Mouse (Mus musculus) lung, embryonic 15.5 days (tissue): ENCODE measurements at regions not wholly inside any gene's neighbourhood (a gene's known extent, or its start where the extent isn't known, plus 50 kb on each side); places are given as distances from the start of the nearest gene placed in this dataset.

Experiments
- ATAC-seq: fragments of 200-750 bp; cut with Nextera tagmentation; 2 replicates; pipeline ENCODE4 v1.8.0; 2017; ENCODE audit warnings: moderate number of reproducible peaks, borderline replicate concordance; ENCODE audit not compliant: low FRiP score, low TSS enrichment; ENCODE audit errors: extremely low read depth
- H3K27ac ChIP-seq: fragments of 300-500 bp; sonication (generic); 2 replicates; pipeline ENCODE4 v1.5.1; 2015; ENCODE audit warnings: moderate library complexity, mild to moderate bottlenecking, inconsistent platforms
- H3K27me3 ChIP-seq: fragments of 300-500 bp; sonication (generic); 2 replicates; pipeline ENCODE4 v1.6.1; 2015; ENCODE audit warnings: inconsistent platforms
- H3K36me3 ChIP-seq: fragments of 300-500 bp; sonication (generic); 2 replicates; pipeline ENCODE4 v1.6.1; 2015; ENCODE audit warnings: inconsistent platforms
- H3K4me1 ChIP-seq: fragments of 300-500 bp; sonication (generic); 2 replicates; pipeline ENCODE4 v1.6.1; 2015; ENCODE audit warnings: inconsistent platforms
- H3K4me2 ChIP-seq: fragments of 300-500 bp; sonication (generic); 2 replicates; pipeline ENCODE4 v1.6.1; 2015; ENCODE audit warnings: inconsistent platforms, mild to moderate bottlenecking, moderate library complexity
- H3K4me3 ChIP-seq: fragments of 300-500 bp; sonication (generic); 2 replicates; pipeline ENCODE4 v1.5.1; 2015; ENCODE audit warnings: mild to moderate bottlenecking, inconsistent platforms
- H3K9ac ChIP-seq: fragments of 300-500 bp; sonication (generic); 2 replicates; pipeline ENCODE4 v1.6.1; 2015; ENCODE audit warnings: inconsistent platforms
- H3K9me3 ChIP-seq: fragments of 300-500 bp; sonication (generic); 2 replicates; pipeline ENCODE4 v1.6.1; 2016; ENCODE audit warnings: inconsistent platforms
- WGBS: fragments of 180-500 bp; shearing (Covaris S2); methylation state at CpG from one replicate; pipeline ENCODE4 v1.1.7; 2015; 5-methylcytosine and 5-hydroxymethylcytosine counted together

DNA sequence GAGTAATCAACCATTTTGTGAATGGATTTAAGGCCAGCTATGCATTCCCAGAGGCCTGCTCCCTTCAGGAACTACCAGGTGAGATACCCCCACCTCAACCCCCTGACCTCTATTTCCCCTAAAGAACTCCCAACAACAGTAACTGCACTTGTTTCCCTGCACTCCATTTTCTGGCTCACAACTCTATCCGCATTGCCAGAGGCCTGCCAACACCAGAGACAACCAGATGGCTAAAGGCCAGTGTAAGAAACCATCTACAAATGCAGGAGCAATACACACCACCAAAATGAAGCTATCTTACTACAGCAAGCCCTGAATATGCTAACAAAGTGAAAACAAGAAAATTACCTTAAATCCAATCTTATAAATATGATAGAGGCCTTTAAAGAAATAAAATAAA is 77.7 kb upstream of the Slc13a1 start:
- Histone ChIP-seq H3K27ac (no peak overlapping the region), H3K9me3 (no peaks in the 10 kb centered on the region), H3K4me2 (no peak overlapping the region), H3K27me3 (no peaks in the 10 kb centered on the region), H3K4me1 (no peaks in the 10 kb centered on the region), H3K9ac (no peak overlapping the region), H3K4me3 (no peak overlapping the region), H3K36me3 (no peaks in the 10 kb centered on the region)
- ATAC-seq, result no peak
- 79% methylated on average over 1 of the region's 1 CpGs for WGBS

DNA sequence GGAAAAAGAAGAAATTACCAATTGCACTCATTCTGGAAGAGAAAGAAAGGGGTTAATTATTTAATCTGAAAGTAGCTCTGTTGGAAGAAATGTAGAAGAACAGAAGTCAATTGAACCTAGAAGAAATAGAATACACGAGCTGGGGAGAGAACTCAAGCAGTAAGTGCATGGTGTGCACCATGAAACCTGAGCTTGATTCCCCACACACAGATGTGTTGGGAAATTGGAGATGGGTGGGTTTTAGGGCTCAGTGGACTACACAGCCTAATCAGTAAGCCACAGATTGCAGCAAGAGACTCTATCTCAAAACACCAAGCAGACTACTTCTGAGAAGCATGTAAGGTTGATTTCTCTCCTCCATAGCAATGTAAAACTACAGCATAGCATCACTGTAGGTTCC is 70.6 kb upstream of the Slc13a1 start:
- Histone ChIP-seq H3K4me3 (no peak overlapping the region), H3K27ac (no peak overlapping the region), H3K9me3 (no peaks in the 10 kb centered on the region), H3K36me3 (no peaks in the 10 kb centered on the region), H3K4me1 (no peaks in the 10 kb centered on the region), H3K9ac (no peak overlapping the region), H3K27me3 (no peaks in the 10 kb centered on the region), H3K4me2 (no peak overlapping the region)
- WGBS, result 45% methylated on average over 1 of the region's 1 CpGs
- no peak for ATAC-seq

DNA sequence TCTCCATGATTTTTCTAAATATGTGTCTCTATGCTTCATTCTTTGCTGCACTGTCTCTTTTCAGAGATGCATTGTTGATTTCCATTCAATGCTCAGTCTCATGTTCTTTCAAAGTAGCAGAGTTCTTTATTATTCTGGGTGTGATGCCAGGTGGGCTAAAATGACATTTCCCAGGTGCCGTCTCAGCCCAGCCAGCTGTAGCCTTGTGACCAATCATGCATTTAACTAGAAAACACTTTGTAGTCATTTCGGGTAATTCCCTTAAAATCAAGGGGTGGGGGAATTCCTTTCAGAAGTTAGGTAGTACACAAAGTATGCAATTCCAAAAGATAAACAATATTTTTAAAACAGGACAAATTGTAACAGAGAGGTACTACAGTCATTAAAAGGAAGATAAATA is 70.2 kb upstream of the Slc13a1 start:
- ATAC-seq, result no peak
- Histone ChIP-seq H3K9me3 (no peaks in the 10 kb centered on the region), H3K27ac (no peak overlapping the region), H3K4me1 (no peaks in the 10 kb centered on the region), H3K36me3 (no peaks in the 10 kb centered on the region), H3K4me2 (no peak overlapping the region), H3K4me3 (no peak overlapping the region), H3K9ac (no peak overlapping the region), H3K27me3 (no peaks in the 10 kb centered on the region)
- WGBS, result 76% methylated on average over 2 of the region's 2 CpGs

DNA sequence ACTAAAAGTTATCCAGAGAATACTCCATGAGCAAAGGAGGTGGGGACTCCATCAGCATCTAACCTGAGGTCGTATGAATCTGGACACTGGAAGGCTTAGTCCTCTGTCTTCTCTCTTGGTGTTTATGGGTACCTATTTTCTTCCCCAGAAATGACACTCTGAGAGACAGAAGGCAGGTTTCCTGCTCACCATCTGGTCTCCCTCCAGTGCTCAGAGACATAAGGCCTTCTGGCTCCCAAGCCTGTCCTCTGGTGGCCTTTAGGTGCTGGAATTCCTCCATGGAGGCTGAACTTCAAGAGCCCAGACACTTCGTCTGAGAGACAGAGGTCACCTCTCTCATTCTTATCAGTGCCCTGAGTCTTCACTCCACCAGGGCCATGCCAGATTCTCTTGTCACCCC is 65.7 kb upstream of the Slc13a1 start:
- Histone ChIP-seq H3K9ac (no peak overlapping the region), H3K36me3 (no peaks in the 10 kb centered on the region), H3K4me1 (no peaks in the 10 kb centered on the region), H3K27me3 (no peaks in the 10 kb centered on the region), H3K4me3 (no peak overlapping the region), H3K4me2 (no peak overlapping the region), H3K27ac (no peak overlapping the region), H3K9me3 (no peaks in the 10 kb centered on the region)
- WGBS, result 65% methylated on average over 2 of the region's 2 CpGs
- ATAC-seq, result no peak

DNA sequence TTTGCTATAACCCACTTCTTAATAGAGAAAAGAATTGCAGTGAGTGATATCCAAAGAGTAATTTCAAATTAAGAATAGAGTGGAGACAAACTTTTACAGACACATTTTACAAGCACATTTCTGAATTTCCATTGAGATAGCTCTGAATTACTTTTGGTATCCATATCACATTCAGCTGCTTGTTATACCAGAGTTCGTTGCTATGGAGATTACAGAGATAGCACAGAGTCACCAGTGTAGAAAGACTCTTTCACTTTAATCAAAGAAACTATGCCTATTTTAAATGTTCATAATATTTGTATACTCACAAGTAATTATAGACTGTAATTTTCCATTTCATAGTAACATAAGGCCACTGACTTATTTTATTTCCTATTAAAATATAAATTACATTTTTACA is 52.7 kb upstream of the Slc13a1 start:
- H3K27ac ChIP-seq, result no peak overlapping the region
- no peak overlapping the region for H3K9ac ChIP-seq
- H3K36me3 ChIP-seq, result no peaks in the 10 kb centered on the region
- ATAC-seq, result no peak
- no peaks in the 10 kb centered on the region for H3K4me1 ChIP-seq
- H3K4me3 ChIP-seq, result no peak overlapping the region
- H3K4me2 ChIP-seq, result no peak overlapping the region
- H3K27me3 ChIP-seq, result no peaks in the 10 kb centered on the region
- no peaks in the 10 kb centered on the region for H3K9me3 ChIP-seq
- 53% methylated on average over 1 of the region's 1 CpGs for WGBS

DNA sequence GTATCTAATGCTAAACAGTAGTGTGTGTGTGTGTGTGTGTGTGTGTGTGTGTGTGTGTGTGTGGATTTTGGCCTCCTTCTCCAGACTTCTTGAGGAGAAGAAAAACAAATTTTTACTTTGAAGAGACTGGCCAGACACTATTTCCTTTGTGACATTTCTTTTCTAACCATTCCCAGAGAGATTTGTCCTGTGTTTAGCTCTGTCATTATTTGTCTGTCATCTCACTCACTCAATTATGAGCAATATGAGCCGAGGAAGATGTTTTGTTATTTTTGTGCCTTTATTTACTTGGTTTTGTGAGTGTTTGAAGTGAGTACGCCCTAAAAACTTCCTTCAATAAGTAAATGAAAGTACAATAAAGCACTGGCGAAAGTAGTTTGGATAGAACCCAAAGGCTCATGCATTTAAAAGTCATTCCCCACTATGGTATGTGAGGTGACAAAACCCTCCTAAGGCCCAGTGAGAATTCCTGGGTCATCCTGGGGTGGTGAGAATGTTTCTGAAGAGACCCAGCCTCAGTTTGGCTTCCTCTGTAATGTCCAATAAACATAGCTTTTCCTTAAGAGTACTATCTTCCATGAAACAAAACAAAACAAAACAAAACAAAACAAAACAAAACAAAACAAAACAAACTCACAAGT is 52.1 kb upstream of the Slc13a1 start:
- Histone ChIP-seq H3K27me3 (no peaks in the 10 kb centered on the region), H3K4me3 (no peak overlapping the region)
- peak; percentile 87 for ATAC-seq

More for the DNA sequence above, 52.1 kb upstream of the Slc13a1 start:
- no peaks in the 10 kb centered on the region for H3K36me3 ChIP-seq
- H3K9me3 ChIP-seq, result no peaks in the 10 kb centered on the region
- H3K27ac ChIP-seq, result peak overlapping the region; percentile 41; the same call in 1 of the 2 replicates
- H3K4me1 ChIP-seq, result no peaks in the 10 kb centered on the region
- 26% methylated on average over 3 of the region's 3 CpGs for WGBS
- no peak overlapping the region for H3K9ac ChIP-seq
- H3K4me2 ChIP-seq, result no peak overlapping the region
